Mouse (Mus musculus) brain, embryonic 14.5 days (tissue): ENCODE measurements at regions not wholly inside any gene's neighbourhood (a gene's known extent, or its start where the extent isn't known, plus 50 kb on each side); places are given as distances from the start of the nearest gene placed in this dataset.

ENCODE experiments used
- CTCF ChIP-seq: fragments of 200-500 bp; IDR thresholded peaks from 2 replicates; pipeline ENCODE4 v1.5.1; 2012; ENCODE audit warnings: inconsistent platforms, mild to moderate bottlenecking, moderate library complexity, borderline replicate concordance; ENCODE audit not compliant: insufficient read depth, insufficient read length; ENCODE audit errors: extremely low read depth
- POLR2A ChIP-seq: fragments of 200-500 bp; IDR thresholded peaks from 2 replicates; pipeline ENCODE4 v1.6.1; 2012; ENCODE audit warnings: mild to moderate bottlenecking, inconsistent platforms, borderline replicate concordance; ENCODE audit not compliant: poor library complexity, insufficient read depth, insufficient read length, severe bottlenecking; ENCODE audit errors: extremely low read depth

GRCm38 (mm10) chr6:82170349-82171080, 129.7 kb downstream of the Eva1a start:
- TF ChIP-seq POLR2A (no peak), CTCF (no peak)
